Mouse (Mus musculus) left cerebral cortex, postnatal 14 days (tissue): Measurements from ENCODE around the gene Osbpl6. TPM values are rescaled to one million over a fixed set of nuclear protein-coding genes. Genes with fewer than 3 reads are reported as not detected.
"Not testable (repeated sequence)": the region's sequence is repeated elsewhere in the genome, so short reads cannot be mapped to it uniquely, and the experiment has no call there.

Experiments
- DNase-seq, 2 experiments: peaks; one replicate each; pipeline ENCODE4 v3.0.0; 2021 to 2022; ENCODE audit warnings: low spot score in 2 of 2, mixed read lengths in 1 of 2
- intact Hi-C: fragments of 180-260 bp; cut with DNase I; formaldehyde crosslinking; loops from one replicate; pipeline ENCODE4 v1.15.1; 2025
- microRNA-seq, 2 experiments: library from miRNA; unstranded; fragments of <30 nt; microRNA quantifications; one replicate each; pipeline ENCODE4 v1.2.0; 2022
- total RNA-seq, 2 experiments: library from RNA; stranded (reverse); gene quantifications; 2 replicates each; pipeline ENCODE4 v1.2.3; 2021

The Osbpl6 gene
- total RNA-seq, 2 experiments from 2014 or later, result 44.2 to 49.4 TPM

DNA sequence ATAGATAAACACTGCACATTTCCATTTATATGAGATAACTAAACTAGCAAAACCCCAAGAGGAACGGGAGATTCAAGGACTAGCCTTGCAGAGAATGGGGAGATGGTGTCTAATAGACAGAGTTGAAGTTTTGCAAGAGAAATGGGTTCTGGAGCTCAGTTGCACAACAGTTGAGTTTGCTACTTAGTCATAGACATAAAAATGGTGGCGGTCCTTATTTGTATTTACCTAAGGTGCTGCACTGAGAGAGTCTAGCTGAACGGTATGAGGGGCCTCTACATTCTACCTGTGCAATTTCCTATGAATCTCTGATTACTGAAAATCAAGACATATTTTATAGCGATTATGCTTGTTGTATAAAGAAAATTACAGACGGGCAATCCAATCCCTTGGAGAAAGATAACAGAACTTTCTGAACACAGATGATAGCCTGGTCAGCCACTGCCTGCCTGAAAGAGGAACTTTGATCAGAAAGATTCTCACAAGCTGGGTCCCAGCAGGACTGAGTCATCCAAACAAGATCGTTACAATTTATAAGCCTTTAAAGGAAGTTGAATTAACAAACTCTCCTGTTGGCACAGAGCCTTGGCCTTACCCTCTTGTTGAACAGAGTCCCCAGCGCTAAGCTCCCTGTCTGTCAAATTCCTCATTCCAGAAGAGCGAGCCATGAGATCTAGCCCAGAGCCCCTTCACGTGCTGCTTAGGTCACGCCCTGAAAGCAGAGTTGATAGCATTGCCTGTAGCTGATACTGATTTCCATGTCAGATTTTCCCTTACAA, 204.2 kb downstream of the Osbpl6 start:
- DNase-seq, result no peak
- intact Hi-C loops, result no loop called here

- intact Hi-C loops, result no loop called here
- no peak for DNase-seq
Observed at GRCm38 (mm10) chr2:76611996-76612395, 205.7 kb downstream of the Osbpl6 start.

- DNase-seq, result peak; percentile 41 to 67
- intact Hi-C loops, result loop anchor here (1.0 kb wide), 1 partner anchor 249 kb away; the partner anchor contains the start of gene Rbm45
Observed at GRCm38 (mm10) chr2:76618078-76618477, 211.8 kb downstream of the Osbpl6 start.

DNA sequence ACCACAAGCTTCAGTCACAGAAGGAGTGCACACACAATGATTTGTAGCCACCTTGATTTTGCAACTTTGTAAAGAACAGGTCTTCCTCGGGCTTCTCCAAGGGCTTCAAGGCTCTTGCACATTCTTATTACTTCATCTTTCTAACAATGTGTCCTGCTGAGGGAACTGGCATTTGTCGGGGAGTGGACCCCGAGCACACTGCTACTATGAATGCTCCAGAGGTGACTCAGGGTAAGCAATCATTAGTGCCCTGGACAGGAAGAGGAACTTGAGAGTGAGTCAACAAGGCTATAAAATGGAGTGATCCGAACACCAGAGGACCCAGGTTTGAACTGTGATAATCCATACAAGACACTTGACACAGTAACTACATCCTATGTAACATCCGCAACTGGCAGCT, 213.9 kb downstream of the Osbpl6 start:
- DNase-seq, result no peak
- intact Hi-C loops, result no loop called here

GRCm38 (mm10) chr2:76621724-76622123, 215.4 kb downstream of the Osbpl6 start:
- no peak for DNase-seq
- intact Hi-C loops, result no loop called here

DNA sequence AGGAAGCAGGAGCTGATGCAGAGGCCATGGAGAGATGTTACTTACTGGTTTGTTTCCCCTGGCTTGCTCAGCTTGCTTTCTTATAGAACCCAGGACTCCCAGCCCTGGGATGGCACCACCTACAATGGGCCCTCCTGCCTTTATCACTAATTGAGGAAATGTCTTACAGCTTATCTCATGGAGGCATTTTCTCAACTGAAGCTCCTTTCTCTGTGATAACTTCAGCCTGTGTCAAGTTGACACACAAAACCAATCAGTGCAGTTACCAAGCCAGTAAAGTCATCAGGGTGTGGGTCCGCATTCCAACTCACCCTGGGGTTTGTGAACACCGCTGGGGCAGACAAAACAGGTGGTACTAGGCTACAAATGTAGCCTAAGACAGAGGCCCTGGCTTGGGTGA, 216.0 kb downstream of the Osbpl6 start:
- intact Hi-C loops, result not testable (repeated sequence)

DNA sequence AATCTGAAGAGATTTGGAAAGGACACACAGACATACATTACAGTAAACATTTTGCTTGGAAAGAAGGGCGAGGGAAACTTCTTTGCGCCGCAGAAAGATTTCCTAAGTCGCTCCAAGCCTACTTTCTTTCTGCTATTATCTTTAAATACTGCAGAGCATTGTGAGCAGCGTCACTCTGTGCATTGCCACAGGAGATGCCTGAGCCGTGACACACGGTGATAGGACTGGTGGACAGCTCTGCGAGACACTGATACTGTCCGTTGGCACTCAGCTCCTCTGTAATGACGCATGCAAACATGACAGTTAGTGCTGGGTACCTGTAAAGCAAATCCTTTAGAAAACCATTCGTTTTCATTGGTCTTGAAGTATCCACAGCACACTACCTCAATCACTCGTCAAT, 224.0 kb downstream of the Osbpl6 start:
- DNase-seq, result no peak
- intact Hi-C loops, result no loop called here

More for the DNA sequence above, 216.0 kb downstream of the Osbpl6 start:
- DNase-seq, result not testable (repeated sequence)

DNA sequence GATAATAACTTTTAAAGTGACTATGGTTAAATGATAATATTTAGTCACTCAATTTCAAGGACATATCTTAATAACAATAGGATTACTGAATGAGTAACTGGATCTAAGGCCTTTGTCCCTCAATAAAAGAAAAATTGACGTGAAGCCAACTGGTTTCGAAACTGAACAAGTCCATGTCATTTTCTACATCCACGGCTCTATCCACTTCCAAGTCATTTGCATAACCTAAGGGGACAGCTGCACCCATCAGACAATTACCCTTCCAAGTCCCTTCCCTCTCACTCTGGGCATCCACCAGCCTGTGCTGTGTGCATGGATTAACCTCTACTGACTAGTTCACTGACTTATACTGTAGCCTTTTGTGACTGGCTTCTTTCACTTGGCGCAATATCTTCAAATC, 225.3 kb downstream of the Osbpl6 start:
- no peak for DNase-seq
- intact Hi-C loops, result no loop called here

- intact Hi-C loops, result no loop called here
Observed at GRCm38 (mm10) chr2:76639637-76640036, 233.3 kb downstream of the Osbpl6 start.

GRCm38 (mm10) chr2:76643801-76644200, 237.5 kb downstream of the Osbpl6 start:
- intact Hi-C loops, result no loop called here
- DNase-seq, result no peak

More at GRCm38 (mm10) chr2:76639637-76640036, 233.3 kb downstream of the Osbpl6 start:
- no peak for DNase-seq

- intact Hi-C loops, result no loop called here
- peak in 1 of 2 experiments; percentile 12 for DNase-seq
Observed at GRCm38 (mm10) chr2:76647441-76647869, 241.1 kb downstream of the Osbpl6 start.

DNA sequence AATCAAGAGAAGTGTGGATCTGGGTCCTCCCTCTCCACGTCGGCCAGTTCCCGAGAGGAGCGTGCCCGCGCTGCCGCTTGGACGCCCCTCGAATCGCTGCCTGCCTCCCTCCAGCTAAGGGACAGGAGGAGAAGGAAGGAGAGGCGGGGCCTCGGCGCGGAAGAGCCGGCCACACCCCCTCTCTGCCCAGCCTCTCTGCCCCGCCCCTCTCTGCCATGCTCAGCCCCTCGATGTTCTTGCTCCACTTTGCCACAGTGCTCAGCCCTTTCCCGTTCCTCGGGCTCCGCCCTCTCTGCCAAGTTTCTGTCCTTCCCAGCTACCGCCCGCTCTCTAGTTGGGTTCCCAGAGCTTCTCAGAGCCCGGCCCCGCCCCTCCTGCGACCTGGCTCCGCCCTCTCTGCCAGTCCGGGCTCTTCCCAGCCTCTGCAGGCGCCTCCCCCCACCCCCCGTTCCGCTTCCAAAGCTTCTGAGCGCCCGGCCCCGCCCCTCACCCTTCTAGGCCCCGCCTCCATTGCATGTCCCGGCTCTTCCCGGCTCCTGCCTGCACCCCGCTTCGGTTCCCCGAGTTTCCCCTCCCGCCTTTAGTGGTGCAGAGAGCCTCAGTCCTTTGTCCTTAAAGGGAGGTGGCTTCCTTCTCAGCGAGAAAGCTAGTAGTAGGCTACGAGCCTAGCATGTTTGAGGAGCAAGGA, 241.7 kb downstream of the Osbpl6 start, which contains the start of the genes Prkra and Pjvk:
Gene Prkra, minus strand, starts transcription at position 133 of the 688 bp plus-strand sequence.
Gene Pjvk, plus strand, starts transcription at position 594 of the 688 bp plus-strand sequence.
- peak; percentile 95 to 96 for DNase-seq
- intact Hi-C loops, result no loop called here

DNA sequence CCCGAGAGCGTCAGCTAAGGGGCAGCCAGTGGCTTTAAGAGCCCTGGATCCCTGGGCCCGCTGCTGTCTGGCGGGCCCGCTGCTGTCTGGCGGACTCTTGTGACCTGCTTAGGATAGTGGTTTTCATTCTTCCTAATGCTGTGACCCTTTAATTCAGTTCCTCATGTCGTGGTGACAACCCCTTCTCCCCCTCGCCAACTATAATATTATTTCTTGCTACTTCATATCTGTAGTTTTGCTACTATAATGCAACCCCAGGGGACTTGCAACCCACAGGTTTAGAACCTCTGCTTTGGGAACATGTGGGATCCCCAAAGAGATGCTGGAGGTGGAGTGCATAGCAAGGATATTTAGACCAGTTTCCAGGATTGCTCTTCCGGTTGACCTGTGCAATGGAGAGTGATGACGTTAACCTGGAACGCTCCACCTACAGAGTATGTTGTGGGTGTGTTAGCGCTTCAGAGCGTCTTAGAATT, 242.4 kb downstream of the Osbpl6 start:
- DNase-seq, result no peak
- intact Hi-C loops, result no loop called here

Small RNA genes within 50 kb of the gene (microRNA-seq; reads per million reads assigned to microRNA genes)
- gene Gm23164, result 0 reads per million in 2 experiments

Other genes starting within 250 kb of the Osbpl6 start
- 1 to 10 TPM; 4.1 to 4.4 TPM for gene Pde11a, start 67.7 kb upstream of the Osbpl6 start, total RNA-seq
- not detected for gene Cyct, start 46.1 kb upstream of the Osbpl6 start, total RNA-seq
- 10 to 100 TPM; 38.2 to 40.2 TPM for gene Rbm45, start 36.5 kb upstream of the Osbpl6 start, total RNA-seq
- 10 to 100 TPM; 14.6 to 18.8 TPM for gene Prkra, start 241.5 kb downstream of the Osbpl6 start, total RNA-seq
- not detected for gene Pjvk, start 242.0 kb downstream of the Osbpl6 start, total RNA-seq